ENCODE assay signal across 15 mouse cellular contexts in the genomic region with DNA sequence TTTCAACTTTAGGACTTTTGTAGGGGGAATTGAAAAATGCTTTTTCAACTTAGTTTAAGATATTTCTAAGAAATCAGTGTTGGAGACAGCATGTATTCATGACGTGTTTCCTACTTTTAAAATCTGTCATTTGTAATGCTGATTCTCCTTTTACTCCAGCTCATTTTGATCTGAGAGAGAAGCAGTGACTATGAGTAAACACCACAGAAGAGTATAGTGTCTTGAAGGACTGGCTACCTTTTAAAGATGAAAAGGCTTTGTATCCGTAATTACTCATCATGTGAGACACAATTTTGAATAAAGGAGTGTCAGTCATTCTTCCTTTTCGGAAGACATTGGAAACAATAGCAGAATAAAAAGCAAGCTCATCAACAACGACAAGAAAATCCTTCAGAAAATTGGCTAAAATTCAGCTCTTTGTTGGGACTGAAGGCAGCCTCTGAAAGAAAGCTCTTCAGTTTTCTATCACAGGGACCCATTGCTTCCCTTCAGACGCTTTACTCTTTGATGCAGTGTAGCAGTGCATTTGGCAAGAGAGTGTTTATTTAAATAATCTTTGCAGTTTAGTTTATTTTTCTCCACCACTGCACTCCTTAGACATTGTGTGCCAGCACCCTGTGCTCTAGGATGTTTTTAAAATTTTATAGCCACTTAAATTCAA. TPM values are rescaled to one million over a fixed set of nuclear protein-coding genes. Genes with fewer than 3 reads are reported as not detected.
"Had no signal": no experiment of that assay in that cellular context is flagged by ENCODE, and none has a peak within 500 bp of the region (broad histone marks: within the 10 kb centered on the region; RNA-seq: fewer than 3 reads in every experiment).

No protein-coding gene starts in this region.

- H3K36me3 ChIP-seq: kidney, embryonic 15.5 days; limb, embryonic 10.5 days; liver, embryonic 15.5 days; neural tube, embryonic 12.5 days; stomach, embryonic 15.5 days had no signal

- H3K9me3 ChIP-seq: kidney, embryonic 15.5 days; limb, embryonic 10.5 days; liver, embryonic 15.5 days; neural tube, embryonic 12.5 days; stomach, embryonic 15.5 days had no signal

- H3K9ac ChIP-seq: kidney, embryonic 15.5 days; liver, embryonic 15.5 days; neural tube, embryonic 12.5 days; stomach, embryonic 15.5 days had no signal

- H3K4me3 ChIP-seq: kidney, embryonic 15.5 days; left cerebral cortex, adult 2 months; limb, embryonic 10.5 days; liver, embryonic 15.5 days; neural tube, embryonic 12.5 days; stomach, embryonic 15.5 days had no signal

- H3K4me1 ChIP-seq: liver, embryonic 15.5 days; stomach, embryonic 15.5 days had no signal

- H3K4me2 ChIP-seq: kidney, embryonic 15.5 days; liver, embryonic 11.5 days; liver, embryonic 15.5 days; neural tube, embryonic 12.5 days; stomach, embryonic 15.5 days had no signal

- H3K27ac ChIP-seq: left cerebral cortex, adult 2 months; limb, embryonic 10.5 days; liver, embryonic 15.5 days; neural tube, embryonic 12.5 days; stomach, embryonic 15.5 days had no signal

- DNase-seq: kidney, adult 2 months; kidney, postnatal 14 days; lung, adult 2 months; lung, postnatal 36 days; right cerebral cortex, postnatal 4 days; thymus, adult 2 months; thymus, postnatal 25 days had no signal

- H3K27me3 ChIP-seq: kidney, embryonic 15.5 days; liver, embryonic 15.5 days; neural tube, embryonic 12.5 days; stomach, embryonic 15.5 days had no signal

RNA-seq across cellular contexts. Expression of a gene that starts 50.1 kb away (rescaled TPM):
- total RNA-seq: monocyte, adult 5-6 weeks had no signal
